Mouse (Mus musculus) liver, embryonic 16.5 days (tissue): ENCODE data around the gene Dclk1. TPM values are rescaled to one million over a fixed set of nuclear protein-coding genes. Genes with fewer than 3 reads are reported as not detected.

Experiments
- ATAC-seq: fragments of 200-750 bp; cut with Nextera tagmentation; 2 replicates; pipeline ENCODE4 v1.8.0; 2017; ENCODE audit warnings: low read depth, mild to moderate bottlenecking, moderate number of reproducible peaks, moderate library complexity
- H3K27ac ChIP-seq: fragments of 300-500 bp; sonication (generic); 2 replicates; pipeline ENCODE4 v1.5.1; 2014; ENCODE audit warnings: mild to moderate bottlenecking, low read length
- H3K27me3 ChIP-seq: fragments of 300-500 bp; sonication (generic); 2 replicates; pipeline ENCODE4 v1.6.1; 2014; ENCODE audit warnings: low read depth, low read length, mixed read lengths; ENCODE audit not compliant: control insufficient read depth, insufficient read depth
- H3K36me3 ChIP-seq: fragments of 300-500 bp; sonication (generic); 2 replicates; pipeline ENCODE4 v1.6.1; 2014; ENCODE audit warnings: mild to moderate bottlenecking; ENCODE audit not compliant: control insufficient read depth, insufficient read depth
- H3K4me1 ChIP-seq: fragments of 300-500 bp; sonication (generic); 2 replicates; pipeline ENCODE4 v1.6.1; 2014; ENCODE audit warnings: low read depth, low read length, mixed read lengths; ENCODE audit not compliant: control insufficient read depth
- H3K4me2 ChIP-seq: fragments of 300-500 bp; sonication (generic); 2 replicates; pipeline ENCODE4 v1.6.1; 2014; ENCODE audit warnings: low read depth, low read length, mixed read lengths
- H3K4me3 ChIP-seq: fragments of 300-500 bp; sonication (generic); 2 replicates; pipeline ENCODE4 v1.5.1; 2014; ENCODE audit warnings: low read depth, mild to moderate bottlenecking, low read length
- H3K9ac ChIP-seq: fragments of 300-500 bp; sonication (generic); 2 replicates; pipeline ENCODE4 v1.6.1; 2014; ENCODE audit warnings: low read depth, low read length
- H3K9me3 ChIP-seq: fragments of 300-500 bp; sonication (generic); replicated peaks from 2 replicates; pipeline ENCODE4 v1.6.1; 2016; ENCODE audit warnings: low read length; ENCODE audit not compliant: control insufficient read depth
- whole genome bisulfite sequencing: fragments of 180-500 bp; shearing (Covaris S2); extraction: QIAGEN DNeasy Blood & Tissue Kit; methylation state at CpG from one replicate; pipeline ENCODE4 v1.1.7; 2014; ENCODE audit not compliant: insufficient replicate concordance; 5-methylcytosine and 5-hydroxymethylcytosine counted together
- polyA plus RNA-seq: library from polyadenylated mRNA; unstranded; fragments of >200 nt; fragmentation: Nextera tagmentation; extraction: Ambion mirVana; gene quantifications from 2 replicates; pipeline ENCODE4 v1.2.1, GENCODE M21; 2015

The Dclk1 gene
- polyA plus RNA-seq, 1 experiment from 2014 or later = 0.79 TPM

GRCm38 (mm10) chr3:55411547-55411946 lies 169.4 kb downstream of the Dclk1 start:
- H3K36me3 ChIP-seq = no peaks in the 10 kb centered on the region
- H3K4me1 ChIP-seq = no peaks in the 10 kb centered on the region
- H3K4me2 ChIP-seq = no peak overlapping the region
- no peak overlapping the region for H3K27ac ChIP-seq
- H3K9me3 ChIP-seq = no peaks in the 10 kb centered on the region
- H3K9ac ChIP-seq = no peak overlapping the region
- H3K4me3 ChIP-seq = no peak overlapping the region
- H3K27me3 ChIP-seq = no peaks in the 10 kb centered on the region
- no peak for ATAC-seq

GRCm38 (mm10) chr3:55415527-55415950 lies 173.4 kb downstream of the Dclk1 start:
- Histone ChIP-seq H3K4me1 (no peaks in the 10 kb centered on the region), H3K9ac (no peak overlapping the region), H3K27me3 (no peaks in the 10 kb centered on the region), H3K4me2 (no peak overlapping the region), H3K36me3 (no peaks in the 10 kb centered on the region), H3K4me3 (no peak overlapping the region), H3K9me3 (no peaks in the 10 kb centered on the region), H3K27ac (no peak overlapping the region)
- WGBS = 22% methylated on average over 14 of the region's 14 CpGs
- ATAC-seq = no peak

GRCm38 (mm10) chr3:55418845-55419244 lies 176.7 kb downstream of the Dclk1 start:
- no peak overlapping the region for H3K4me2 ChIP-seq
- no peak for ATAC-seq
- no peaks in the 10 kb centered on the region for H3K36me3 ChIP-seq
- H3K9me3 ChIP-seq = no peaks in the 10 kb centered on the region
- no peaks in the 10 kb centered on the region for H3K27me3 ChIP-seq
- 53% methylated on average over 6 of the region's 6 CpGs for WGBS
- no peaks in the 10 kb centered on the region for H3K4me1 ChIP-seq
- no peak overlapping the region for H3K4me3 ChIP-seq
- H3K27ac ChIP-seq = no peak overlapping the region
- no peak overlapping the region for H3K9ac ChIP-seq

- Histone ChIP-seq H3K36me3 (no peaks in the 10 kb centered on the region), H3K4me3 (no peak overlapping the region), H3K27ac (no peak overlapping the region), H3K4me2 (no peak overlapping the region), H3K9me3 (no peaks in the 10 kb centered on the region), H3K27me3 (no peaks in the 10 kb centered on the region), H3K9ac (no peak overlapping the region), H3K4me1 (no peaks in the 10 kb centered on the region)
- 21% methylated on average over 3 of the region's 3 CpGs for WGBS
- ATAC-seq = no peak
Measured at GRCm38 (mm10) chr3:55419334-55419733, 177.2 kb downstream of the Dclk1 start.

GRCm38 (mm10) chr3:55420436-55421083 lies 178.4 kb downstream of the Dclk1 start:
- Histone ChIP-seq H3K27ac (no peak overlapping the region), H3K4me2 (no peak overlapping the region), H3K36me3 (no peaks in the 10 kb centered on the region), H3K4me3 (no peak overlapping the region), H3K9ac (no peak overlapping the region), H3K27me3 (no peaks in the 10 kb centered on the region), H3K4me1 (no peaks in the 10 kb centered on the region), H3K9me3 (no peaks in the 10 kb centered on the region)
- WGBS = 51% methylated on average over 8 of the region's 8 CpGs
- no peak for ATAC-seq

GRCm38 (mm10) chr3:55423640-55424397 lies 181.7 kb downstream of the Dclk1 start:
- H3K9ac ChIP-seq = no peak overlapping the region
- no peak for ATAC-seq

GRCm38 (mm10) chr3:55430022-55430549 lies 187.9 kb downstream of the Dclk1 start:
- WGBS = 71% methylated on average over 2 of the region's 2 CpGs
- ATAC-seq = no peak
- H3K9ac ChIP-seq = no peak overlapping the region

More at GRCm38 (mm10) chr3:55423640-55424397, 181.7 kb downstream of the Dclk1 start:
- H3K4me2 ChIP-seq = no peak overlapping the region
- 36% methylated on average over 11 of the region's 11 CpGs for WGBS
- no peak overlapping the region for H3K4me3 ChIP-seq
- no peak overlapping the region for H3K27ac ChIP-seq
- no peaks in the 10 kb centered on the region for H3K27me3 ChIP-seq
- H3K9me3 ChIP-seq = no peaks in the 10 kb centered on the region
- H3K36me3 ChIP-seq = no peaks in the 10 kb centered on the region
- H3K4me1 ChIP-seq = no peaks in the 10 kb centered on the region

GRCm38 (mm10) chr3:55431223-55431622 lies 189.1 kb downstream of the Dclk1 start:
- H3K27ac ChIP-seq = no peak overlapping the region
- no peak overlapping the region for H3K4me3 ChIP-seq
- no peaks in the 10 kb centered on the region for H3K9me3 ChIP-seq
- H3K4me1 ChIP-seq = no peaks in the 10 kb centered on the region
- H3K36me3 ChIP-seq = no peaks in the 10 kb centered on the region
- 64% methylated on average over 3 of the region's 3 CpGs for WGBS
- ATAC-seq = no peak
- H3K9ac ChIP-seq = no peak overlapping the region
- no peaks in the 10 kb centered on the region for H3K27me3 ChIP-seq
- H3K4me2 ChIP-seq = no peak overlapping the region

More at GRCm38 (mm10) chr3:55430022-55430549, 187.9 kb downstream of the Dclk1 start:
- Histone ChIP-seq H3K9me3 (no peaks in the 10 kb centered on the region), H3K36me3 (no peaks in the 10 kb centered on the region), H3K27me3 (no peaks in the 10 kb centered on the region), H3K27ac (no peak overlapping the region), H3K4me3 (no peak overlapping the region), H3K4me1 (no peaks in the 10 kb centered on the region), H3K4me2 (no peak overlapping the region)

- WGBS = 78% methylated on average over 1 of the region's 1 CpGs
- no peak for ATAC-seq
Measured at GRCm38 (mm10) chr3:55434276-55434675, 192.1 kb downstream of the Dclk1 start.

More at GRCm38 (mm10) chr3:55434276-55434675, 192.1 kb downstream of the Dclk1 start:
- H3K27ac ChIP-seq = no peak overlapping the region
- H3K4me3 ChIP-seq = no peak overlapping the region
- no peaks in the 10 kb centered on the region for H3K36me3 ChIP-seq
- no peak overlapping the region for H3K9ac ChIP-seq
- H3K4me2 ChIP-seq = no peak overlapping the region
- no peaks in the 10 kb centered on the region for H3K9me3 ChIP-seq
- no peaks in the 10 kb centered on the region for H3K27me3 ChIP-seq
- no peaks in the 10 kb centered on the region for H3K4me1 ChIP-seq
